Comparison of ENCODE assay signal across 8 mouse cellular contexts in genomic region chr4:5583989-5584677, GRCm38 (mm10).
DNase-seq lines count a peak whose midpoint lies in the region; ATAC-seq and TF ChIP-seq lines count a peak whose summit lies in the region.

No protein-coding gene starts in this region.

- H3K27me3 ChIP-seq in forebrain, embryonic 16.5 days (replicated peaks; ENCODE audit: control insufficient read depth, insufficient read depth, low read length) = no peaks in the 10 kb centered on the region
- H3K27me3 ChIP-seq in forebrain, embryonic 12.5 days = no peaks in the 10 kb centered on the region
- no peaks in the 10 kb centered on the region for H3K27me3 ChIP-seq in kidney, embryonic 16.5 days (ENCODE audit: insufficient read depth, low read length)
- no peaks in the 10 kb centered on the region for H3K27me3 ChIP-seq in stomach, postnatal 0 days (ENCODE audit: control insufficient read depth, insufficient read depth, low read length)
- no peaks in the 10 kb centered on the region for H3K27me3 ChIP-seq in liver, embryonic 12.5 days (replicated peaks)

- H3K27ac ChIP-seq in forebrain, embryonic 16.5 days (ENCODE audit: low read length) = no peak overlapping the region
- H3K27ac ChIP-seq in forebrain, embryonic 12.5 days = no peak overlapping the region
- H3K27ac ChIP-seq in kidney, embryonic 16.5 days (ENCODE audit: low read length) = no peak overlapping the region
- no peak overlapping the region for H3K27ac ChIP-seq in stomach, postnatal 0 days (replicated peaks)
- H3K27ac ChIP-seq in liver, embryonic 12.5 days = no peak overlapping the region

- DNase-seq in 3T3-L1 (ENCODE audit: low read depth, low spot score) = peak; percentile 4
- DNase-seq in gastrocnemius, postnatal 10 days = peak; percentile 52
- peak; percentile 15 for DNase-seq in stomach, postnatal 0 days (ENCODE audit: low spot score)
- no peak for DNase-seq in MN1 (ENCODE audit: low spot score)

- H3K36me3 ChIP-seq in forebrain, embryonic 16.5 days (ENCODE audit: control insufficient read depth, insufficient read depth) = no peaks in the 10 kb centered on the region
- no peaks in the 10 kb centered on the region for H3K36me3 ChIP-seq in forebrain, embryonic 12.5 days (replicated peaks)
- no peaks in the 10 kb centered on the region for H3K36me3 ChIP-seq in kidney, embryonic 16.5 days (ENCODE audit: insufficient read depth, low read length)
- no peaks in the 10 kb centered on the region for H3K36me3 ChIP-seq in stomach, postnatal 0 days (ENCODE audit: control insufficient read depth, insufficient read depth, low read length)
- no peaks in the 10 kb centered on the region for H3K36me3 ChIP-seq in liver, embryonic 12.5 days

- peak; percentile 15; the same call in 1 of the 2 replicates for ATAC-seq in forebrain, embryonic 16.5 days
- ATAC-seq in forebrain, embryonic 12.5 days (ENCODE audit: low FRiP score) = no peak
- ATAC-seq in kidney, embryonic 16.5 days (ENCODE audit: low FRiP score, low TSS enrichment) = peak; percentile 54; the same call in 1 of the 2 replicates
- no peak for ATAC-seq in stomach, postnatal 0 days (ENCODE audit: low FRiP score, low TSS enrichment)
- ATAC-seq in liver, embryonic 12.5 days = no peak

- H3K4me2 ChIP-seq in forebrain, embryonic 16.5 days (ENCODE audit: low read length) = no peak overlapping the region
- H3K4me2 ChIP-seq in forebrain, embryonic 12.5 days = no peak overlapping the region
- H3K4me2 ChIP-seq in kidney, embryonic 16.5 days (replicated peaks; ENCODE audit: low read depth, low read length) = no peak overlapping the region
- no peak overlapping the region for H3K4me2 ChIP-seq in stomach, postnatal 0 days (replicated peaks; ENCODE audit: low read depth)
- no peak overlapping the region for H3K4me2 ChIP-seq in liver, embryonic 12.5 days

- no peak for TF ChIP-seq EP300 in stomach, postnatal 0 days (optimal IDR thresholded peaks at IDR 0.05)

- no peak overlapping the region for H3K4me3 ChIP-seq in forebrain, embryonic 16.5 days (replicated peaks; ENCODE audit: low read length)
- no peak overlapping the region for H3K4me3 ChIP-seq in forebrain, embryonic 12.5 days (replicated peaks)
- no peak overlapping the region for H3K4me3 ChIP-seq in kidney, embryonic 16.5 days (ENCODE audit: low read length)
- H3K4me3 ChIP-seq in stomach, postnatal 0 days (ENCODE audit: low read depth, low read length) = no peak overlapping the region
- no peak overlapping the region for H3K4me3 ChIP-seq in liver, embryonic 12.5 days

- no peak overlapping the region for H3K9ac ChIP-seq in forebrain, embryonic 16.5 days (replicated peaks; ENCODE audit: low read depth, low read length)
- no peak overlapping the region for H3K9ac ChIP-seq in forebrain, embryonic 12.5 days
- no peak overlapping the region for H3K9ac ChIP-seq in kidney, embryonic 16.5 days (replicated peaks; ENCODE audit: low read length)
- no peak overlapping the region for H3K9ac ChIP-seq in stomach, postnatal 0 days (ENCODE audit: low read length)
- H3K9ac ChIP-seq in liver, embryonic 12.5 days = no peak overlapping the region

- H3K9me3 ChIP-seq in forebrain, embryonic 16.5 days (ENCODE audit: control insufficient read depth, low read length) = no peaks in the 10 kb centered on the region
- no peaks in the 10 kb centered on the region for H3K9me3 ChIP-seq in forebrain, embryonic 12.5 days
- H3K9me3 ChIP-seq in kidney, embryonic 16.5 days (ENCODE audit: low read length) = no peaks in the 10 kb centered on the region
- no peaks in the 10 kb centered on the region for H3K9me3 ChIP-seq in stomach, postnatal 0 days (ENCODE audit: control insufficient read depth, low read length)
- H3K9me3 ChIP-seq in liver, embryonic 12.5 days (replicated peaks) = no peaks in the 10 kb centered on the region

- H3K4me1 ChIP-seq in forebrain, embryonic 16.5 days (replicated peaks; ENCODE audit: control insufficient read depth, insufficient read depth, low read length) = no peaks in the 10 kb centered on the region
- peaks cover 4% of the 10 kb centered on the region; the same call in 1 of the 2 replicates for H3K4me1 ChIP-seq in forebrain, embryonic 12.5 days
- no peaks in the 10 kb centered on the region for H3K4me1 ChIP-seq in kidney, embryonic 16.5 days (ENCODE audit: insufficient read depth, low read length)
- H3K4me1 ChIP-seq in stomach, postnatal 0 days (replicated peaks; ENCODE audit: control insufficient read depth, insufficient read depth) = no peaks in the 10 kb centered on the region
- no peaks in the 10 kb centered on the region for H3K4me1 ChIP-seq in liver, embryonic 12.5 days

- TF ChIP-seq CTCF in stomach, postnatal 0 days (IDR thresholded peaks at IDR 0.05; ENCODE audit: low read depth) = no peak

- WGBS in forebrain, embryonic 16.5 days = 67% methylated on average over 6 of the region's 6 CpGs
- WGBS in forebrain, embryonic 12.5 days = 85% methylated on average over 6 of the region's 6 CpGs
- WGBS in kidney, embryonic 16.5 days = 49% methylated on average over 6 of the region's 6 CpGs
- WGBS in stomach, postnatal 0 days = 34% methylated on average over 6 of the region's 6 CpGs
- 48% methylated on average over 6 of the region's 6 CpGs for WGBS in liver, embryonic 12.5 days (ENCODE audit: insufficient replicate concordance)

Comparison
In these comparisons a context has a peak if more than half of its experiments do, and no peak if none do; other contexts are left out.
1. ATAC-seq: peak in forebrain, embryonic 16.5 days (single experiment) and kidney, embryonic 16.5 days (single experiment); none in forebrain, embryonic 12.5 days (single experiment), stomach, postnatal 0 days (single experiment) and liver, embryonic 12.5 days (single experiment).